Mouse (Mus musculus): Measurements from ENCODE around the gene Sinhcaf.

The Sinhcaf gene

GRCm38 (mm10) chr6:148873911-148874310, 72.4 kb downstream of the Sinhcaf start:
- no peak for DNase-seq (ENCODE audit: low spot score)

Measured in yolk sac, embryonic 10.5 days (tissue).